Mouse (Mus musculus) midbrain, embryonic 14.5 days (tissue): ENCODE measurements around the gene Ifi213. TPM values are rescaled to one million over a fixed set of nuclear protein-coding genes. Genes with fewer than 3 reads are reported as not detected.
"Not testable (repeated sequence)": the region's sequence is repeated elsewhere in the genome, so short reads cannot be mapped to it uniquely, and the experiment has no call there.

Experiments
- ATAC-seq: fragments of 200-750 bp; cut with Nextera tagmentation; 2 replicates; pipeline ENCODE4 v1.8.0; 2017; ENCODE audit warnings: moderate number of reproducible peaks, moderate library complexity; ENCODE audit not compliant: low FRiP score, low TSS enrichment
- DNase-seq: peaks from one replicate; pipeline ENCODE4 v3.0.0-alpha.2; 2015
- H3K27ac ChIP-seq: fragments of 300-500 bp; sonication (generic); replicated peaks from 2 replicates; pipeline ENCODE4 v1.5.1; 2014; ENCODE audit warnings: mild to moderate bottlenecking, low read depth, low read length, moderate library complexity
- H3K27me3 ChIP-seq: fragments of 300-500 bp; sonication (generic); 2 replicates; pipeline ENCODE4 v1.6.1; 2014; ENCODE audit warnings: low read length, control low read depth, mixed read lengths; ENCODE audit not compliant: control insufficient read depth, insufficient read depth
- H3K36me3 ChIP-seq: fragments of 300-500 bp; sonication (generic); 2 replicates; pipeline ENCODE4 v1.6.1; 2014; ENCODE audit warnings: low read length, control low read depth; ENCODE audit not compliant: control insufficient read depth, insufficient read depth
- H3K4me1 ChIP-seq: fragments of 300-500 bp; sonication (generic); 2 replicates; pipeline ENCODE4 v1.6.1; 2014; ENCODE audit warnings: mild to moderate bottlenecking, antibody characterized with exemption, low read length, control low read depth; ENCODE audit not compliant: control insufficient read depth, insufficient read depth
- H3K4me2 ChIP-seq: fragments of 300-500 bp; sonication (generic); 2 replicates; pipeline ENCODE4 v1.6.1; 2014; ENCODE audit warnings: mild to moderate bottlenecking, low read length, moderate library complexity
- H3K4me3 ChIP-seq: fragments of 300-500 bp; sonication (generic); replicated peaks from 2 replicates; pipeline ENCODE4 v1.5.1; 2014; ENCODE audit warnings: low read depth, low read length
- H3K9ac ChIP-seq: fragments of 300-500 bp; sonication (generic); replicated peaks from 2 replicates; pipeline ENCODE4 v1.6.1; 2014; ENCODE audit warnings: mild to moderate bottlenecking, low read length, moderate library complexity
- H3K9me3 ChIP-seq: fragments of 300-500 bp; sonication (generic); 2 replicates; pipeline ENCODE4 v1.6.1; 2016; ENCODE audit warnings: low read length, control low read depth, mixed read lengths; ENCODE audit not compliant: control insufficient read depth
- WGBS: fragments of 180-500 bp; shearing (Covaris S2); extraction: QIAGEN DNeasy Blood & Tissue Kit; methylation state at CpG from one replicate; pipeline ENCODE4 v1.1.7; 2014; 5-methylcytosine and 5-hydroxymethylcytosine counted together
- polyA plus RNA-seq: library from polyadenylated mRNA; unstranded; fragments of >200 nt; fragmentation: Nextera tagmentation; extraction: Ambion mirVana; gene quantifications from 2 replicates; pipeline ENCODE4 v1.2.1, GENCODE M21; 2014

Gene Ifi213
- 0.64 TPM in 1 of 2 replicates, not detected in the other for polyA plus RNA-seq

- 84% methylated on average over 3 of the region's 3 CpGs for WGBS
- not testable (repeated sequence) for H3K4me2 ChIP-seq, DNase-seq, H3K27me3 ChIP-seq, H3K36me3 ChIP-seq, H3K27ac ChIP-seq, H3K9ac ChIP-seq, H3K4me1 ChIP-seq, H3K4me3 ChIP-seq, H3K9me3 ChIP-seq
- ATAC-seq, result peak; percentile 24; the same call in 1 of the 2 replicates
Measured at GRCm38 (mm10) chr1:173598838-173599494, at the start of gene Ifi213. TSS of gene Ifi213 (minus strand) at chr1:173599274.

GRCm38 (mm10) chr1:173645393-173645792, 46.3 kb upstream of the Ifi213 start:
- no peak for ATAC-seq
- 82% methylated on average over 2 of the region's 2 CpGs for WGBS
- no peaks in the 10 kb centered on the region for H3K9me3 ChIP-seq
- no peak for DNase-seq
- no peak overlapping the region for H3K4me2 ChIP-seq
- H3K4me3 ChIP-seq, result no peak overlapping the region
- no peak overlapping the region for H3K27ac ChIP-seq
- no peaks in the 10 kb centered on the region for H3K4me1 ChIP-seq
- H3K27me3 ChIP-seq, result no peaks in the 10 kb centered on the region
- no peaks in the 10 kb centered on the region for H3K36me3 ChIP-seq
- H3K9ac ChIP-seq, result no peak overlapping the region

GRCm38 (mm10) chr1:173633969-173634645, 35.0 kb upstream of the Ifi213 start:
- no peaks in the 10 kb centered on the region for H3K4me1 ChIP-seq
- no peak overlapping the region for H3K4me2 ChIP-seq
- no peak overlapping the region for H3K27ac ChIP-seq
- no peak overlapping the region for H3K4me3 ChIP-seq
- no peaks in the 10 kb centered on the region for H3K9me3 ChIP-seq
- ATAC-seq, result no peak
- DNase-seq, result no peak
- 91% methylated on average over 5 of the region's 5 CpGs for WGBS
- H3K9ac ChIP-seq, result no peak overlapping the region
- H3K27me3 ChIP-seq, result no peaks in the 10 kb centered on the region
- no peaks in the 10 kb centered on the region for H3K36me3 ChIP-seq

- H3K36me3 ChIP-seq, DNase-seq, H3K27me3 ChIP-seq, H3K9me3 ChIP-seq, H3K4me3 ChIP-seq, H3K4me1 ChIP-seq, H3K9ac ChIP-seq, H3K27ac ChIP-seq, ATAC-seq, H3K4me2 ChIP-seq: not testable (repeated sequence)
- WGBS, result 85% methylated on average over 2 of the region's 2 CpGs
Measured at GRCm38 (mm10) chr1:173630622-173631021, 31.5 kb upstream of the Ifi213 start, which contains the start of gene Ifi209. TSS of gene Ifi209 (plus strand) at chr1:173630917.

- Histone ChIP-seq H3K9ac (no peak overlapping the region), H3K4me1 (no peaks in the 10 kb centered on the region), H3K4me3 (no peak overlapping the region), H3K36me3 (no peaks in the 10 kb centered on the region), H3K9me3 (no peaks in the 10 kb centered on the region), H3K4me2 (no peak overlapping the region), H3K27me3 (no peaks in the 10 kb centered on the region), H3K27ac (no peak overlapping the region)
- ATAC-seq (no peak), DNase-seq (no peak)
- 77% methylated on average over 2 of the region's 2 CpGs for WGBS
Measured at GRCm38 (mm10) chr1:173626686-173627085, 27.6 kb upstream of the Ifi213 start.

- H3K4me1 ChIP-seq, result no peaks in the 10 kb centered on the region
- H3K27me3 ChIP-seq, result no peaks in the 10 kb centered on the region
- H3K27ac ChIP-seq, result no peak overlapping the region
- H3K4me3 ChIP-seq, result no peak overlapping the region
- H3K4me2 ChIP-seq, result no peak overlapping the region
- DNase-seq, result no peak
- no peaks in the 10 kb centered on the region for H3K9me3 ChIP-seq
- WGBS, result 92% methylated on average over 2 of the region's 2 CpGs
- no peaks in the 10 kb centered on the region for H3K36me3 ChIP-seq
- H3K9ac ChIP-seq, result no peak overlapping the region
- ATAC-seq, result no peak
Measured at GRCm38 (mm10) chr1:173624052-173624451, 25.0 kb upstream of the Ifi213 start.

- H3K9ac ChIP-seq, H3K9me3 ChIP-seq, H3K4me1 ChIP-seq, DNase-seq, H3K36me3 ChIP-seq, ATAC-seq, H3K4me3 ChIP-seq, H3K27me3 ChIP-seq, H3K27ac ChIP-seq, H3K4me2 ChIP-seq: not testable (repeated sequence)
- 80% methylated on average over 2 of the region's 2 CpGs for WGBS
Measured at GRCm38 (mm10) chr1:173622216-173622615, 23.1 kb upstream of the Ifi213 start.

GRCm38 (mm10) chr1:173610291-173610690, 11.2 kb upstream of the Ifi213 start:
- WGBS, result 79% methylated on average over 3 of the region's 3 CpGs
- H3K4me1 ChIP-seq, H3K27ac ChIP-seq, ATAC-seq, H3K9me3 ChIP-seq, H3K4me2 ChIP-seq, DNase-seq, H3K9ac ChIP-seq, H3K36me3 ChIP-seq, H3K4me3 ChIP-seq, H3K27me3 ChIP-seq: not testable (repeated sequence)

GRCm38 (mm10) chr1:173589698-173590097, 9.4 kb downstream of the Ifi213 start:
- not testable (repeated sequence) for H3K9me3 ChIP-seq, H3K36me3 ChIP-seq, H3K4me3 ChIP-seq, H3K4me1 ChIP-seq, H3K27me3 ChIP-seq, DNase-seq, H3K4me2 ChIP-seq, H3K9ac ChIP-seq, H3K27ac ChIP-seq, ATAC-seq
- WGBS, result 95% methylated on average over 2 of the region's 2 CpGs
